Mouse (Mus musculus) C2C12 (cell line): Measurements from ENCODE around the gene Slc36a2.

Experiments
- CTCF ChIP-seq: IDR thresholded peaks from one replicate; pipeline ENCODE4 v1.5.1; 2011; ENCODE audit not compliant: control insufficient read depth, insufficient read depth, insufficient read length
- MAX ChIP-seq: IDR thresholded peaks from one replicate; pipeline ENCODE4 v1.6.1; 2011; ENCODE audit warnings: mild to moderate bottlenecking, control low read depth

- TF ChIP-seq MAX, result no peak
- no peak for TF ChIP-seq CTCF
Measured at GRCm38 (mm10) chr11:55148461-55148860, 36.4 kb downstream of the Slc36a2 start.
